22 mouse cellular contexts compared by ENCODE assay signal in the genomic region with DNA sequence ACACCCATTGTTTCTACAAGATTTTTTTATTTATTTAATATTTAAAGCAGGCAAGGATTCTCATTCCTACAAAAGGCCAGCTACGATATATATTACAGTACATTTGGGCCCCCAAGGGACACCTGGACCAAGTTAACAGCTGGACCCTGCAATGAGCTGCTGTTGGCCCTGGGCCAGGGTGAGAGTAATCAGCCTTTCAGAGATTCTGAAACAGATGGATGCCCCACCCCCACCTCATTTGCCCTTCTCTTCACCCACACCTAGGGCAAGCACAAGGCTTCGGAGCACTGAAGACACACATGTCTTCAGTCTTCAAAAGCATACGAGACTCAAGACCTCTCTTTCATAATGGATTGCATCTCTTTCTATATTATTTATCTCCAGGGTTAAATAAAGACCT.
DNase-seq lines count a peak whose midpoint lies in the region; ATAC-seq lines count a peak whose summit lies in the region.
"Had no signal": no experiment of that assay in that cellular context is flagged by ENCODE, and none has a peak within 500 bp of the region (broad histone marks: within the 10 kb centered on the region; RNA-seq: fewer than 3 reads in every experiment).

No protein-coding gene starts in this region.

- no peak overlapping the region for H3K4me3 ChIP-seq in forebrain, embryonic 12.5 days (replicated peaks)
- H3K4me3 ChIP-seq in forebrain, embryonic 10.5 days: no peak overlapping the region
- no peak overlapping the region for H3K4me3 ChIP-seq in midbrain, embryonic 14.5 days (replicated peaks; ENCODE audit: low read depth, low read length)
- no peak overlapping the region for H3K4me3 ChIP-seq in midbrain, embryonic 10.5 days
- no peak overlapping the region for H3K4me3 ChIP-seq in embryonic facial prominence, embryonic 14.5 days (ENCODE audit: low read depth, low read length)
- H3K4me3 ChIP-seq: erythroblast, embryonic 14.5 days; heart, adult 2 months; hindbrain, embryonic 10.5 days; left cerebral cortex, adult 2 months; neural tube, embryonic 12.5 days had no signal

- H3K27ac ChIP-seq in forebrain, embryonic 12.5 days: no peak overlapping the region
- H3K27ac ChIP-seq in forebrain, embryonic 10.5 days: no peak overlapping the region
- no peak overlapping the region for H3K27ac ChIP-seq in midbrain, embryonic 14.5 days (replicated peaks; ENCODE audit: low read depth, low read length)
- H3K27ac ChIP-seq in midbrain, embryonic 10.5 days (replicated peaks): no peak overlapping the region
- H3K27ac ChIP-seq in embryonic facial prominence, embryonic 14.5 days (replicated peaks; ENCODE audit: low read depth, low read length): no peak overlapping the region
- H3K27ac ChIP-seq: heart, adult 2 months; hindbrain, embryonic 10.5 days; left cerebral cortex, adult 2 months; neural tube, embryonic 12.5 days; stomach, postnatal 0 days had no signal

- ATAC-seq in forebrain, embryonic 12.5 days (ENCODE audit: low FRiP score): 0 out of 2 replicates have a peak, but pooled peaks have one; percentile 23
- no peak; the same call in 1 of the 2 replicates for ATAC-seq in midbrain, embryonic 14.5 days (ENCODE audit: low FRiP score, low TSS enrichment)
- 0 out of 2 replicates have a peak, but pooled peaks have one; percentile 60 for ATAC-seq in embryonic facial prominence, embryonic 14.5 days (ENCODE audit: low read depth)
- ATAC-seq in megakaryocyte progenitor cell, adult 5-6 weeks (replicated peaks; ENCODE audit: poor library complexity): no peak
- ATAC-seq: intestine, postnatal 0 days had no signal

- H3K9ac ChIP-seq in forebrain, embryonic 12.5 days: no peak overlapping the region
- no peak overlapping the region for H3K9ac ChIP-seq in midbrain, embryonic 14.5 days (replicated peaks; ENCODE audit: low read length)
- no peak overlapping the region for H3K9ac ChIP-seq in embryonic facial prominence, embryonic 14.5 days (ENCODE audit: low read depth, low read length)
- H3K9ac ChIP-seq: neural tube, embryonic 12.5 days had no signal

- 68% methylated on average over 3 of the region's 3 CpGs for WGBS in forebrain, embryonic 12.5 days
- WGBS in forebrain, embryonic 10.5 days: 82% methylated on average over 3 of the region's 3 CpGs
- WGBS in midbrain, embryonic 14.5 days: 63% methylated on average over 3 of the region's 3 CpGs
- 83% methylated on average over 3 of the region's 3 CpGs for WGBS in midbrain, embryonic 10.5 days
- whole genome bisulfite sequencing in embryonic facial prominence, embryonic 14.5 days: 45% methylated on average over 3 of the region's 3 CpGs

- DNase-seq in forebrain, embryonic 10.5 days (ENCODE audit: extremely low spot score, low spot score): no peak
- peak; percentile 46 for DNase-seq in midbrain, embryonic 14.5 days
- DNase-seq in midbrain, embryonic 10.5 days (ENCODE audit: low spot score): no peak
- peak; percentile 64 for DNase-seq in embryonic facial prominence, embryonic 14.5 days (ENCODE audit: low spot score)
- DNase-seq in mesoderm, embryonic 11.5 days (ENCODE audit: low read depth, low spot score): peak; percentile 12
- DNase-seq: adrenal gland, postnatal 10 days; B cell, adult 2 months; cerebellum, adult 2 months; gastrocnemius, postnatal 14 days; heart, adult 2 months; kidney, postnatal 14 days; lung, adult 18-20 months; lung, postnatal 36 days; thymus, postnatal 25 days had no signal

- no peak overlapping the region for H3K4me2 ChIP-seq in forebrain, embryonic 12.5 days
- H3K4me2 ChIP-seq in midbrain, embryonic 14.5 days (ENCODE audit: low read length): no peak overlapping the region
- no peak overlapping the region for H3K4me2 ChIP-seq in embryonic facial prominence, embryonic 14.5 days (ENCODE audit: low read depth, low read length)
- H3K4me2 ChIP-seq: neural tube, embryonic 12.5 days had no signal

- no peaks in the 10 kb centered on the region for H3K9me3 ChIP-seq in forebrain, embryonic 12.5 days
- H3K9me3 ChIP-seq in forebrain, embryonic 10.5 days: no peaks in the 10 kb centered on the region
- H3K9me3 ChIP-seq in midbrain, embryonic 14.5 days (ENCODE audit: control insufficient read depth, low read length): no peaks in the 10 kb centered on the region
- no peaks in the 10 kb centered on the region for H3K9me3 ChIP-seq in midbrain, embryonic 10.5 days (replicated peaks)
- H3K9me3 ChIP-seq in embryonic facial prominence, embryonic 14.5 days (ENCODE audit: control insufficient read depth, low read length): no peaks in the 10 kb centered on the region
- H3K9me3 ChIP-seq: hindbrain, embryonic 10.5 days; neural tube, embryonic 12.5 days had no signal

- peaks cover 18% of the 10 kb centered on the region for H3K4me1 ChIP-seq in forebrain, embryonic 12.5 days
- peaks cover 5% of the 10 kb centered on the region; the same call in 1 of the 2 replicates for H3K4me1 ChIP-seq in forebrain, embryonic 10.5 days
- no peaks in the 10 kb centered on the region for H3K4me1 ChIP-seq in midbrain, embryonic 14.5 days (ENCODE audit: control insufficient read depth, insufficient read depth, low read length)
- no peaks in the 10 kb centered on the region for H3K4me1 ChIP-seq in midbrain, embryonic 10.5 days
- H3K4me1 ChIP-seq in embryonic facial prominence, embryonic 14.5 days (ENCODE audit: control insufficient read depth, insufficient read depth, low read length): peaks cover 17% of the 10 kb centered on the region

- H3K36me3 ChIP-seq in forebrain, embryonic 12.5 days (replicated peaks): no peaks in the 10 kb centered on the region
- H3K36me3 ChIP-seq in forebrain, embryonic 10.5 days (replicated peaks): no peaks in the 10 kb centered on the region
- no peaks in the 10 kb centered on the region for H3K36me3 ChIP-seq in midbrain, embryonic 14.5 days (ENCODE audit: control insufficient read depth, insufficient read depth, low read length)
- H3K36me3 ChIP-seq in midbrain, embryonic 10.5 days: no peaks in the 10 kb centered on the region
- no peaks in the 10 kb centered on the region for H3K36me3 ChIP-seq in embryonic facial prominence, embryonic 14.5 days (ENCODE audit: control insufficient read depth, insufficient read depth, low read length)
- H3K36me3 ChIP-seq: hindbrain, embryonic 10.5 days; neural tube, embryonic 12.5 days had no signal

- no peaks in the 10 kb centered on the region for H3K27me3 ChIP-seq in forebrain, embryonic 12.5 days
- no peaks in the 10 kb centered on the region for H3K27me3 ChIP-seq in forebrain, embryonic 10.5 days (ENCODE audit: poor library complexity, severe bottlenecking)
- H3K27me3 ChIP-seq in midbrain, embryonic 14.5 days (ENCODE audit: control insufficient read depth, insufficient read depth, low read length): no peaks in the 10 kb centered on the region
- H3K27me3 ChIP-seq in midbrain, embryonic 10.5 days (ENCODE audit: low read depth, poor library complexity, severe bottlenecking): no peaks in the 10 kb centered on the region
- H3K27me3 ChIP-seq in embryonic facial prominence, embryonic 14.5 days (replicated peaks; ENCODE audit: control insufficient read depth, insufficient read depth, low read length): no peaks in the 10 kb centered on the region
- H3K27me3 ChIP-seq: neural tube, embryonic 12.5 days had no signal

Comparison
In these comparisons a context has a peak if more than half of its experiments do, and no peak if none do; other contexts are left out.
1. DNase-seq: peak in midbrain, embryonic 14.5 days (single experiment), embryonic facial prominence, embryonic 14.5 days (single experiment) and mesoderm, embryonic 11.5 days (single experiment); none in forebrain, embryonic 10.5 days (single experiment) and midbrain, embryonic 10.5 days (single experiment).
2. ATAC-seq: peak in forebrain, embryonic 12.5 days (single experiment) and embryonic facial prominence, embryonic 14.5 days (single experiment); none in midbrain, embryonic 14.5 days (single experiment) and megakaryocyte progenitor cell, adult 5-6 weeks (single experiment).